Mouse (Mus musculus): ENCODE results near the gene Nmt1.

The Nmt1 gene

GRCm38 (mm10) chr11:103005254-103005981 lies 22.6 kb upstream of the Nmt1 start:
- no peak for DNase-seq (ENCODE audit: low read depth, low spot score)

DNA sequence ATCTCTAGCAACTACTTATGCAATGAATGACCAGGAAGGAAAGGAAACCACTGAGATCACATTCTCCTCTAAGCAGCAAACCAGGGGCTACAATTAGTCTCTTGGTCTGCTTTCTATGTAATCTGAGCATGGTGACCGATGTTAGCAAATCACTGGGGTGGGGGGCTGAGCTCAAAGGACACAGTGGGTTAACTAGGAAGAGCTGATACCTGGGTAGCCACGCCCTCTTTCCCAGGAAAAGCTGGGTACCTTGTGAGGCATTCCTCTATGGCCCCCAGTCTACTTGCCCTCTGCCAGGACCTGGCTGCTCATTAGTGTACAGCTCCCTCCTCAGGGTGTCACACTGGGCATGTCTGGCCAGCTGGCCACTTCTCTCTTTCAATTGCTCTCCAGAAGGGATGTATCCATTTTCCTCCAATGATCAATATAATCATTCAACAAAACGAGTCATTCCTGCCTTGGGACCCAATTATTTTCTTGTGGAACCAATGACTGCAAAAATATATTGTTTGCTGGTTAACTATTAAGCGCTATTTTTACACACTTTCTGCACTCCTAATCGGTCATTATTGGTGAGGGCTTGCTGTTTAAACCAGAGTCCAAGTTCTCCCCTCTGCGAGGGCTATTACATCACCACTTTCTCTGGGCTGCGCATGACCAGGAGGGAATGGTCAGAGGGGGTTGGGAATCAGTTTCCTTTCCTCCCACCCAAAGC lies 21.5 kb upstream of the Nmt1 start:
- no peak for DNase-seq (ENCODE audit: low read depth, low spot score)

- no peak for DNase-seq (ENCODE audit: low read depth, low spot score)
Observed at GRCm38 (mm10) chr11:103007001-103007340, 21.0 kb upstream of the Nmt1 start.

DNA sequence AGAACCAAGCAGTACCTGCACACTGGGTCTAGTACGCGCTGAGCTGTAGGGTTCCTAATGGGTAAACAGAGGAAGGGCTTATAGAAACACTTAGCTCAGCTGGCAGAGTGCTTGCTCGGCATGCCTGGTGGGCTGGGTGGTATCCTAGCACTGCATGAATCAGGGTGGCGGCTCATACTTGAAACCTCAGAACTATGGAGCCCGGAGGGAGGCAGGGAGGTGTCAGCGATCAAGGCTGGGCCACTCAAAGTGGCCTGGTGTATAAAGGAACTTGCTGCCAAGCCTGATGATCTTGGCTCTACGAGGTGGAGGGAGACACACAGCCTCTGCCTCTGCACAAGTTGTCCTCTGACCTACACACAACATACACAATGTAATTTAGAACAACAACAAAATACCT lies 19.4 kb upstream of the Nmt1 start:
- no peak for DNase-seq (ENCODE audit: low read depth, low spot score)

DNA sequence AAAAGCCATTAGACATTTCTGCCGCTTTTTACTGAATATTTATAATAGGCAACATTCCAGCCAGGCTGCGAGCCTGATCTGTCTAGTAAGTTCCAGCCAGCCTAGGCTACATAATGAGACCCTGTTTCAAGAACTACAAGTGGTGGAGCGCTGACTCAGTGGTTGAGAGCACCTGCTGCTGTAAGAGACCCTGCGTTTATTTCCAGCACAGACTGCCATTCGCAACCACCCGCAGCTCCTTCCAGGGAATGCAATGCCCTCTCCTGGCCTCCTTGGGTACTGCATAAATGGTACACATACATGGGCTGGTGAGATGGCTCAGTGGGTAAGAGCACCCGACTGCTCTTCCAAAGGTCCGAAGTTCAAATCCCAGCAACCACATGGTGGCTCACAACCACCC lies 18.8 kb upstream of the Nmt1 start:
- DNase-seq (ENCODE audit: low read depth, low spot score): no peak

- no peak for DNase-seq (ENCODE audit: low read depth, low spot score)
Observed at GRCm38 (mm10) chr11:103010454-103011205, 17.4 kb upstream of the Nmt1 start.

DNA sequence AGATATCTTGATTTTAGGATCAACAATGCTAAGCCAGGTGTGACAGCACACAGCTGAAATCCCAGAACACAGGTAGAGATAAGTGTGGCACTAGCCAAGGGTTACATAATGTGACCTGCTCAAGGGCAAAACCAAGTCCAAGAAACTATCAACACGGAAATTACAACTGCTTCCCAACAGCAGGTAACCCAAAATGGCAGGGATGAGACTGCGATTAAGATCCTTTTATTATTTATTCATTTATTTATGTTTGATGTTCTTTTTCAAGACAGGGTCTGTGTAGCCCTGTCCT lies 16.8 kb upstream of the Nmt1 start:
- DNase-seq (ENCODE audit: low read depth, low spot score): no peak

DNA sequence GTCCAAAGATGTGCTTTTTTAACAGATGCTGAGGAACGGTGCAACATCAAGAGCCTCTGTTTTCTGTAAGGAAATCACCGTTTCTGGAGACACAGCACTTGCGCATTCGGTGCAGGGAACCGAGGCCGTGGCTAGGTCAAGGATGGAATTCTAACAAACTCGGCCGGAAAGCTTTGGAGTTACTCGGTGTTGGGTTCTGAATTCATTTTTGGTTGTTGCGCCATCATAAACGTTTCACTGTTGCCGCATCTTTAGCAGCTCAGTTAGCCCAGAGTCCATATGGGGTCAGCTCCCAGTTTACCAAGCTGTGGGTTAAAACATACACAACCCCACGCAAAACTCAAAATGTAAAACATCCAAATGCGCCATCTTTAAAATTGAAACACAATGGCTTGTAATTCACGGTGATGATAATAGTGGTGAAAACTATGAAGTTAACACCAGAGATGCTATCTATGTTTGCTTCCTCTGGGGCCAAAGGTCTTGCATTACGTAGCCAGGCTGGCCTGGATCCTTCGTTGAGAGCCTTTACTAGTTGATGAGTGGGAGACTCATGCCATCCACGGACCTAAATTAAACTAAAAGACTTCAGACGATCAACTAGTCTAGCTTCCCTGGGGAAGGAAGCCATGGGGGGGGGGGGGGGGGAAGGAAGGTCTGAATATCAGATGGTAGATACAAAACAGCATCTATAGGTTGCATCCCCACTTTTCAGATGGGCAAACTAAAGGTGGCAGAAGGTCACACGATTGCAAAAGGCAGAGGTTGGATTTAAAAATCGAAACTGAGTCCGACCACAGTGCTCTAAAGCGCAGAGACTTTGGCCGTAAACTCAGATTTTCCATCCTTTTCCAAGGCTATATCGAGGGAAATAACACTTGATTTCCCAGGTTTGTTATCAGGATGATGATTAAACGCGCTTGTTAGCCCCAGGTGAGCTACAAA lies 11.8 kb upstream of the Nmt1 start:
- DNase-seq (ENCODE audit: low read depth, low spot score): no peak

DNA sequence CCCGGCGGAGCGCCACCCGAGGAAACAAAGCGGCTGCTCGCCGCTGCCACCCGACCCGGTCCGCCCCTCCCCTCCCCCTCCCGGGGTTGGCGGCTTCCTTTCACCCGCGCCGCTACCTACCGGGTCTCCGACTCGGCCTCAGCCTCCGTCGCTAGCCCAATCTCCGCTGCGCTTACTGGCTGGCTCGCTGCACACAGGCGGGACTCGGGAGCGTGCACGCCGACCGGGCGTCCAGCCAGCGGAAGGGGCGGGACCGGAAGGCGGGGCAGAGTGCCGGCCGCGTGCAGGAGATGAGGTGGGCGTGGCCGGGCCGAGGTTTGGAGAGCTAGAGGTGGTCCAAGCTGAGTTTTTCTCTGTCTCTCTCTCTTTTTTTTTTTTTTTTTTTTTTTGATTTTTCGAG lies 11.1 kb upstream of the Nmt1 start:
- peak; percentile 87 for DNase-seq (ENCODE audit: low read depth, low spot score)

DNA sequence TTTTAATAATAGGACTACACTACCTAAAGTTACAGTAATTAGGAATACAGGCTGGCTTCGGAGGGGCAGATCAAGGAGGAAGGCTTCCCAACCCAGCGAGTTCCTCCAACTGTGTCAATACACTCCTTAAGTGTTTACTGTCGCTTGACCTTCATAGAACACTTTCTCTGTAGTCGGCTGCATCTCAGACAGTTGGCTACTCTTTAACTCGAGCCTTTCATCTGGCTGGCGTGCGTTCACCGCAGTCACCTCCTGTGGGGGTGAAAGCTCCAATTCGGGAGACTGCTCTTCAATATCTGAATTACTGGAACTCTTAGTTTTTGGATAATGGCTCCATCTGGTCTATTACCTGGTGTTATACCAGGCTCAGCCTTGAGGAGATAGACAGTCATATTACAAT lies 10.3 kb upstream of the Nmt1 start:
- no peak for DNase-seq (ENCODE audit: low read depth, low spot score)

GRCm38 (mm10) chr11:103018860-103019259 lies 9.1 kb upstream of the Nmt1 start:
- no peak for DNase-seq (ENCODE audit: low read depth, low spot score)

- no peak for DNase-seq (ENCODE audit: low read depth, low spot score)
Observed at GRCm38 (mm10) chr11:103019325-103019724, 8.7 kb upstream of the Nmt1 start.

- DNase-seq (ENCODE audit: low read depth, low spot score): no peak
Observed at GRCm38 (mm10) chr11:103020713-103021335, 7.2 kb upstream of the Nmt1 start.

DNA sequence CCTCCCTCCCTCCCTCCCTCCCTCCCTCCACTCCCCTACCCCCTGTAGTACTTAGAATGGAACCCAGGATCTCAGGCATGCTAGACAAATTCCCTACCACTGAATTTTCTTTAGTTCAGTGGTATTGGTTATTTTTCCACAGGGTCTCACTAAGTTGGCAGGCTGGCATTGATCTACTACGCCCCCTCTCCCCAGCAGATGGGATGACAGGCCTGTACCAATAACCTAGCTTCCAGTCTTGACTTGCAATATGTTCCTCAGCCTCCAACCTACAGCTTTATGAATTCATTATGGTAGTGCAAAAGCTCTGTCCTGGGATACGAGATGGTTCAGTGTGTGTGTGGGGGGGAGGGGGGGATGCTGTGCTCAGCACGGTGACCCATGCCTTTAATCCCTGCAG lies 4.0 kb upstream of the Nmt1 start:
- no peak for DNase-seq (ENCODE audit: low read depth, low spot score)

GRCm38 (mm10) chr11:103026901-103027300 lies 1.1 kb upstream of the Nmt1 start:
- no peak for DNase-seq (ENCODE audit: low read depth, low spot score)

DNA sequence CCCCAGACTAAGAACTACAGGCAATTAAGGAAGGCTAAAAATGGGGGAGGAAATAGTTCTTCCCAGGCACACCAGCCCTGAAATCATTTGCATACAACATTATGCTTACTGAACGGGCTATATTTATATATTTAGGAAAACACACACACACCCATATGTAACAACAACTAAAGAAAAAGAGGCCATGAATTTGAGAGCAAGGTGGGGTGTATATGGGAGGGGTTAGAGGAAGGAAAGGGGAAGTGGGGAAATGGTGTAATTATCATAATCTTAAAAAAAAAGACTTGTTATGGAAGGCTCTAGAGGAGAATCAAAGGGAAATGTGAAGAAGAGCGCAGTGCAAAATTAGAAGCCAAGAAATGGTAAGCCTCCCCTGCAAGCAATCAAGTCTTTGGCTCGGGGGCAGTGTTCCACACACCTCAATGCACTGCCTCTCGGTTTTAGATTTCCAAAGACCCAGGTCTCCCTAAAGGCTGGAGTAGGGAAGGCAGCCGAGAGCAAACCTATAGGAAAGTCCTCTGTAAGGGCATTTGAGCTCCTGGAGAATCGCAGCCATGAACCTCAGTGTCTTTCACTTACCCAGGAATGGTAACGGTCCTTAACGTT lies 317 bp upstream of the Nmt1 start:
- no peak for DNase-seq (ENCODE audit: low read depth, low spot score)

DNA sequence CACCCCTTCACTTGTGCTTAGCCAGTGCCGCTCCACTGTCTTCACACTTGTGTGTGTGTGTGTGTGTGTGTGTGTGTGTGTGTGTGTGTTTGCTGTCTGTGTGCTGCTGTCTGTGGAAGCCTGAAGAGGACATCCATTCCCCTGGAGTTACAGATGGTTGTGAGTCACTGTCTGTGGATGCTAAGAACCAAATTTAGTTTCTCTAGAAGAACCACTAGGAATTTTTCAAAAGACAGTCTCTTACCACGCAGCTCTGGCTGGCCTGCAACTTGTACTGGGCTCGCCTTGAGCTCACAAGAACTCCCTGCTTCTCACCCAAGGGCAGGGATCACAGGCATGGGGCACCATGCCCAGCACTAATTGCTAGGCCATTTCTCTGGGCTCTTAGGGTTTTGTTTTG lies 5.0 kb downstream of the Nmt1 start:
- no peak for DNase-seq (ENCODE audit: low read depth, low spot score)

- DNase-seq (ENCODE audit: low read depth, low spot score): no peak
Observed at GRCm38 (mm10) chr11:103035007-103035406, 7.0 kb downstream of the Nmt1 start.

- no peak for DNase-seq (ENCODE audit: low read depth, low spot score)
Observed at GRCm38 (mm10) chr11:103036881-103037465, 9.0 kb downstream of the Nmt1 start.

GRCm38 (mm10) chr11:103038037-103038436 lies 10.0 kb downstream of the Nmt1 start:
- DNase-seq (ENCODE audit: low read depth, low spot score): no peak

DNA sequence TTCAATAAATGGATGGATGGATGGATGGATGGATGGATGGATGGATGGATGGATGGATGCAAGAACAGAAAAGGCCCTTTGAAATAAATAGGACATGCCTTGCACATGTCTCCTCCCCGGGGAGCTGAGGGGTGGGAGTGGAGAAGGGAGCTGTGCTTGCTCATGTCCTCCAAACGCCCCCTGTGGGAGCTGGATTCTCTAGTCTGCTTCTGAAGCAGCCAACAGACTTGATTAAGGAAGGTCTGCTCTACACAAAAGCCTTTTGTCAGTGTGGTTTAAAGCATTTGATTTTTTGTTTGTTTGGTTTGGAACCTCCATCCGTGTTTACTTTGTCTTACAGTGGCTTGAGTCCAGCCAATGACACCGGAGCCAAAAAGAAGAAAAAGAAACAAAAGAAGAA lies 14.8 kb downstream of the Nmt1 start:
- DNase-seq (ENCODE audit: low read depth, low spot score): no peak
